Comparison of ENCODE assay signal across 9 mouse cellular contexts in genomic region chr11:107255185-107255584, GRCm38 (mm10).
A peak's percentile ranks its signal among the peaks of the same experiment; 100 is the strongest.
DNase-seq lines count a peak whose midpoint lies in the region; ATAC-seq lines count a peak whose summit lies in the region.
"Had no signal": no experiment of that assay in that cellular context is flagged by ENCODE, and none has a peak within 500 bp of the region (broad histone marks: within the 10 kb centered on the region; RNA-seq: fewer than 3 reads in every experiment).

No protein-coding gene starts in this region.

- H3K4me1 ChIP-seq in midbrain, embryonic 15.5 days, result no peaks in the 10 kb centered on the region
- H3K4me1 ChIP-seq: neural tube, embryonic 12.5 days had no signal

- H3K27ac ChIP-seq in midbrain, embryonic 15.5 days, result no peak overlapping the region
- H3K27ac ChIP-seq: neural tube, embryonic 12.5 days had no signal

- 88% methylated on average over 11 of the region's 11 CpGs for WGBS in midbrain, embryonic 15.5 days

- peak; percentile 54 to 67 for DNase-seq in adrenal gland, adult (ENCODE audit: inconsistent age in 2 of 2, low spot score in 1 of 2)
- no peak for DNase-seq in adrenal gland, adult 8-10 months
- peak; percentile 21 for DNase-seq in ovary, adult 18-20 months (ENCODE audit: low spot score)
- no peak for DNase-seq in ovary, postnatal 10 days (ENCODE audit: low spot score)
- peak; percentile 51 to 64 for DNase-seq in heart, postnatal 36 days
- peak; percentile 70 for DNase-seq in lung, postnatal 36 days
- DNase-seq in cerebellum, adult 8-10 months, result no peak

- no peak overlapping the region for H3K4me2 ChIP-seq in midbrain, embryonic 15.5 days
- H3K4me2 ChIP-seq: neural tube, embryonic 12.5 days had no signal

- no peaks in the 10 kb centered on the region for H3K9me3 ChIP-seq in midbrain, embryonic 15.5 days
- H3K9me3 ChIP-seq: neural tube, embryonic 12.5 days had no signal

- no peak overlapping the region for H3K4me3 ChIP-seq in midbrain, embryonic 15.5 days
- H3K4me3 ChIP-seq: neural tube, embryonic 12.5 days had no signal

- intact Hi-C loops in heart, postnatal 36 days (cut with DNase I), result no loop called here

- H3K36me3 ChIP-seq in midbrain, embryonic 15.5 days (replicated peaks), result no peaks in the 10 kb centered on the region; the same call in 1 of the 2 replicates

- ATAC-seq in midbrain, embryonic 15.5 days (replicated peaks), result no peak

- no peak overlapping the region for H3K9ac ChIP-seq in midbrain, embryonic 15.5 days
- H3K9ac ChIP-seq: neural tube, embryonic 12.5 days had no signal

- H3K27me3 ChIP-seq in midbrain, embryonic 15.5 days (replicated peaks), result no peaks in the 10 kb centered on the region
- H3K27me3 ChIP-seq: neural tube, embryonic 12.5 days had no signal

Comparison
In these comparisons a context has a peak if more than half of its experiments do, and no peak if none do; other contexts are left out.
1. DNase-seq: peak in adrenal gland, adult (2 of 2), ovary, adult 18-20 months (single experiment), heart, postnatal 36 days (2 of 2) and lung, postnatal 36 days (single experiment); none in adrenal gland, adult 8-10 months (single experiment), ovary, postnatal 10 days (single experiment) and cerebellum, adult 8-10 months (single experiment).